Mouse (Mus musculus) adrenal gland, postnatal 36 days (tissue): ENCODE data around the gene Ly6c1. TPM values are rescaled to one million over a fixed set of nuclear protein-coding genes. Genes with fewer than 3 reads are reported as not detected.
A peak's percentile ranks its signal among the peaks of the same experiment; 100 is the strongest.
"Not testable (repeated sequence)": the region's sequence is repeated elsewhere in the genome, so short reads cannot be mapped to it uniquely, and the experiment has no call there.

Source experiments
- DNase-seq, 2 experiments: peaks; one replicate each; pipeline ENCODE4 v3.0.0; 2021; ENCODE audit warnings: mixed read lengths in 1 of 2
- long read RNA-seq, 2 experiments: library from polyadenylated mRNA; stranded (forward); transcript quantifications; one replicate each; pipeline ENCODE4 v2.0.0; 2021; ENCODE audit warnings: borderline sequencing depth in 2 of 2
- total RNA-seq, 2 experiments: library from RNA; stranded (reverse); gene quantifications; 2 replicates each; pipeline ENCODE4 v1.2.3; 2021

Ly6c1 gene
- total RNA-seq, result 100 to 1,000 TPM in 1 of 2 experiments, 10 to 100 TPM in 1; 90.1 to 138 TPM
- long read RNA-seq, experiment 1, transcript Ly6c1-201 (4 exons, 844 nt), result major isoform, 22 of 45 reads
- long read RNA-seq, experiment 1, partial matches to known transcripts, result 11 of 45 reads
- long read RNA-seq, experiment 1, other reads (novel, unspliced or antisense), result 7 of 45 reads
- long read RNA-seq, experiment 2, transcript Ly6c1-201 (4 exons, 844 nt), result major isoform, 14 of 23 reads
- long read RNA-seq, experiment 2, partial matches to known transcripts, result 6 of 23 reads
- long read RNA-seq, experiment 2, other reads (novel, unspliced or antisense), result 1 of 23 reads

- not testable (repeated sequence) for DNase-seq
These were observed at the start of gene Ly6c1 for GRCm38 (mm10) chr15:75048642-75049261. Gene Ly6c1, minus strand, starts transcription at chr15:75048830.

GRCm38 (mm10) chr15:75088041-75088440 lies 39.4 kb upstream of the Ly6c1 start:
- DNase-seq, result peak in 1 of 2 experiments; percentile 11

GRCm38 (mm10) chr15:75069965-75070364 lies 21.3 kb upstream of the Ly6c1 start:
- DNase-seq, result no peak

GRCm38 (mm10) chr15:75062030-75062574 lies 13.5 kb upstream of the Ly6c1 start:
- peak; percentile 67 to 78 for DNase-seq

GRCm38 (mm10) chr15:75060505-75060904 lies 11.9 kb upstream of the Ly6c1 start:
- peak; percentile 60 to 73 for DNase-seq

GRCm38 (mm10) chr15:75055985-75056384 lies 7.4 kb upstream of the Ly6c1 start:
- DNase-seq, result no peak

- not testable (repeated sequence) for DNase-seq
These were observed 6.8 kb upstream of the Ly6c1 start for GRCm38 (mm10) chr15:75055425-75055824.

- peak in 1 of 2 experiments; percentile 21 for DNase-seq
These were observed 3.8 kb upstream of the Ly6c1 start for GRCm38 (mm10) chr15:75052414-75052813.

- not testable (repeated sequence) for DNase-seq
These were observed 2.5 kb upstream of the Ly6c1 start for GRCm38 (mm10) chr15:75051141-75051540.

- DNase-seq, result not testable (repeated sequence)
These were observed 2.0 kb upstream of the Ly6c1 start for GRCm38 (mm10) chr15:75050593-75050992.

- DNase-seq, result peak in 1 of 2 experiments; percentile 29
These were observed 1.2 kb upstream of the Ly6c1 start for GRCm38 (mm10) chr15:75049811-75050210.

GRCm38 (mm10) chr15:75047970-75048320 lies 685 bp downstream of the Ly6c1 start:
- not testable (repeated sequence) for DNase-seq

GRCm38 (mm10) chr15:75047313-75047969 lies 1.2 kb downstream of the Ly6c1 start:
- not testable (repeated sequence) for DNase-seq

GRCm38 (mm10) chr15:75045501-75045900 lies 3.1 kb downstream of the Ly6c1 start:
- DNase-seq, result peak; percentile 49 to 50

GRCm38 (mm10) chr15:75021020-75021759 lies 27.4 kb downstream of the Ly6c1 start:
- DNase-seq, result not testable (repeated sequence)

GRCm38 (mm10) chr15:75019446-75019845 lies 29.2 kb downstream of the Ly6c1 start:
- DNase-seq, result not testable (repeated sequence)

Other genes starting within 250 kb of the Ly6c1 start
- gene Gml2, start 229.8 kb downstream of the Ly6c1 start, total RNA-seq, result not detected
- 100 to 1,000 TPM in 1 of 2 experiments, 1 to 10 TPM in 1; 6.5 to 265 TPM for gene 2010109I03Rik, start 151.8 kb downstream of the Ly6c1 start, total RNA-seq
- under 1 TPM; 0.23 to 0.26 TPM for gene Ly6i, start 65.4 kb downstream of the Ly6c1 start, total RNA-seq
- 10 to 100 TPM; 57.9 to 98.5 TPM for gene Ly6a, start 50.8 kb downstream of the Ly6c1 start, total RNA-seq
- 1 to 10 TPM; 3.5 to 7.4 TPM for gene Ly6c2, start 63.1 kb upstream of the Ly6c1 start, total RNA-seq
- not detected for gene Ly6g, start 106.4 kb upstream of the Ly6c1 start, total RNA-seq
- gene BC025446, start 167.5 kb upstream of the Ly6c1 start, total RNA-seq, result not detected
- not detected for gene Ly6f, start 219.6 kb upstream of the Ly6c1 start, total RNA-seq